8 mouse cellular contexts compared by ENCODE assay signal in genomic region chr11:102741129-102741950, GRCm38 (mm10). TPM values are rescaled to one million over a fixed set of nuclear protein-coding genes. Genes with fewer than 3 reads are reported as not detected.
DNase-seq lines count a peak whose midpoint lies in the region; ATAC-seq lines count a peak whose summit lies in the region.

No protein-coding gene starts in this region.

- no peak overlapping the region for H3K4me3 ChIP-seq in hindbrain, embryonic 16.5 days (ENCODE audit: low read length)
- H3K4me3 ChIP-seq in midbrain, embryonic 16.5 days (ENCODE audit: low read depth, low read length): no peak overlapping the region

- H3K4me1 ChIP-seq in hindbrain, embryonic 16.5 days (ENCODE audit: control insufficient read depth, insufficient read depth, low read depth, low read length): peaks cover 16% of the 10 kb centered on the region
- H3K4me1 ChIP-seq in midbrain, embryonic 16.5 days (ENCODE audit: control insufficient read depth, insufficient read depth, low read length): peaks cover 10% of the 10 kb centered on the region

- no peaks in the 10 kb centered on the region for H3K27me3 ChIP-seq in hindbrain, embryonic 16.5 days (replicated peaks; ENCODE audit: control insufficient read depth, insufficient read depth, low read length)
- 0 out of 2 replicates have a peak, but pooled peaks cover 3% of the 10 kb centered on the region for H3K27me3 ChIP-seq in midbrain, embryonic 16.5 days (ENCODE audit: control insufficient read depth, insufficient read depth, low read depth, low read length)

- H3K9me3 ChIP-seq in hindbrain, embryonic 16.5 days (ENCODE audit: control insufficient read depth, low read length): no peaks in the 10 kb centered on the region
- H3K9me3 ChIP-seq in midbrain, embryonic 16.5 days (replicated peaks; ENCODE audit: control insufficient read depth, low read length, poor library complexity, severe bottlenecking): no peaks in the 10 kb centered on the region

- 14% methylated on average over 22 of the region's 22 CpGs for WGBS in hindbrain, embryonic 16.5 days
- 16% methylated on average over 22 of the region's 22 CpGs for WGBS in midbrain, embryonic 16.5 days

- 0 out of 2 replicates have a peak, but pooled peaks have one; percentile 40 for ATAC-seq in hindbrain, embryonic 16.5 days
- ATAC-seq in midbrain, embryonic 16.5 days: no peak

- H3K27ac ChIP-seq in hindbrain, embryonic 16.5 days (ENCODE audit: low read depth, low read length): peak overlapping the region; percentile 29
- H3K27ac ChIP-seq in midbrain, embryonic 16.5 days (ENCODE audit: low read length): no peak overlapping the region

- peak; percentile 52 to 57 for DNase-seq in layer of hippocampus, postnatal 14 days (ENCODE audit: low spot score in 2 of 2)
- DNase-seq in layer of hippocampus, adult 9-10 months (ENCODE audit: low spot score): no peak
- peak; percentile 86 to 93 for DNase-seq in cerebellum, adult 18-20 months
- DNase-seq in forelimb bud, embryonic 11.5 days (ENCODE audit: low read depth, low spot score): peak; percentile 39
- DNase-seq in spleen, postnatal 10 days (ENCODE audit: low spot score in 2 of 2): no peak
- DNase-seq in c-Kit-positive CD71-positive TER-119-positive erythroid progenitor cells, embryonic 14.5 days (ENCODE audit: low spot score): no peak

- H3K36me3 ChIP-seq in hindbrain, embryonic 16.5 days (ENCODE audit: control insufficient read depth, insufficient read depth, low read length): no peaks in the 10 kb centered on the region
- H3K36me3 ChIP-seq in midbrain, embryonic 16.5 days (ENCODE audit: control insufficient read depth, insufficient read depth, low read length): no peaks in the 10 kb centered on the region

- no peak overlapping the region; the same call in 1 of the 2 replicates for H3K9ac ChIP-seq in hindbrain, embryonic 16.5 days (ENCODE audit: low read depth, low read length)
- peak overlapping the region; percentile 35; the same call in 1 of the 2 replicates for H3K9ac ChIP-seq in midbrain, embryonic 16.5 days (ENCODE audit: low read depth, low read length)

- H3K4me2 ChIP-seq in hindbrain, embryonic 16.5 days (ENCODE audit: low read length): no peak overlapping the region
- H3K4me2 ChIP-seq in midbrain, embryonic 16.5 days (ENCODE audit: low read length): 0 out of 2 replicates have a peak overlapping the region, but pooled peaks have one; percentile 12

RNA-seq across cellular contexts. Expression of gene Adam11, which starts 19.9 kb away (rescaled TPM):
- 100 to 1,000 TPM; 186 to 207 TPM for total RNA-seq in layer of hippocampus, postnatal 14 days (2021)
- 23.6 and 27.7 TPM in 2 replicates for polyA plus RNA-seq in hindbrain, embryonic 16.5 days (2015; fragmentation: Nextera tagmentation; extraction: Ambion mirVana)
- 32.2 and 34.9 TPM in 2 replicates for polyA plus RNA-seq in midbrain, embryonic 16.5 days (2015; fragmentation: Nextera tagmentation; extraction: Ambion mirVana)

RNA-seq across cellular contexts. Expression of gene Ccdc43, which starts 43.8 kb away (rescaled TPM):
- 10 to 100 TPM; 37.9 to 41.3 TPM for total RNA-seq in layer of hippocampus, postnatal 14 days (2021)
- polyA plus RNA-seq in hindbrain, embryonic 16.5 days (2015; fragmentation: Nextera tagmentation; extraction: Ambion mirVana): 33.3 and 34.8 TPM in 2 replicates
- 43.1 and 46.3 TPM in 2 replicates for polyA plus RNA-seq in midbrain, embryonic 16.5 days (2015; fragmentation: Nextera tagmentation; extraction: Ambion mirVana)

Comparison
In these comparisons a context has a peak if more than half of its experiments do, and no peak if none do; other contexts are left out.
1. DNase-seq: peak in layer of hippocampus, postnatal 14 days (2 of 2), cerebellum, adult 18-20 months (2 of 2) and forelimb bud, embryonic 11.5 days (single experiment); none in layer of hippocampus, adult 9-10 months (single experiment), spleen, postnatal 10 days (0 of 2) and c-Kit-positive CD71-positive TER-119-positive erythroid progenitor cells, embryonic 14.5 days (single experiment).